Mouse (Mus musculus) lung, postnatal 0 days (tissue): ENCODE data around the gene Zc3h7a.

ENCODE experiments used
- CTCF ChIP-seq: IDR thresholded peaks from 2 replicates; pipeline ENCODE4 v1.5.1; 2016; ENCODE audit warnings: antibody characterized with exemption, mild to moderate bottlenecking
- EP300 ChIP-seq: IDR thresholded peaks from 2 replicates; pipeline ENCODE4 v1.6.1; 2016; ENCODE audit warnings: antibody characterized with exemption, mild to moderate bottlenecking, control low read depth

DNA sequence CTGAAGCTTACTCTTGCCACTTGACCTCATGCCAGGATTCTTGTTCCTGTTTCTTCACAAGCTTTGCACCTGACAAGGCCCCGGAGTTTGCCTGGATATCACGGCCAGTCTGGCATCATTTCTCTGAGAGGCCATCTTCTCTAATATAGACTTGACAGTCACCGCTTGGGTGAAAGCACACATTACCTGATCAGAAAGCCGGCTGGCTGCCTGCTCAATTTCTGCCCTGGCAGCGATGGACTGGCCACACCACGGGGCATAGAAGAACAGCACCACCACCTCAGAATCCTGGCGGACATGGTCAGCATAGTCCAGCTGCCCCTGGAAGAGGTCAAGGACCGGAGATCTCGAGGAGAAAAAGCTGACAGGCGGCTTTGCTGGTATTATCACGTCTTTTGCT lies 47.9 kb downstream of the Zc3h7a start:
- TF ChIP-seq EP300 (no peak), CTCF (no peak)
